Mouse (Mus musculus) adrenal gland, adult 18-20 months (tissue): Measurements from ENCODE around the gene Zdhhc18. TPM values are rescaled to one million over a fixed set of nuclear protein-coding genes. Genes with fewer than 3 reads are reported as not detected.
A peak's percentile ranks its signal among the peaks of the same experiment; 100 is the strongest.

Experiments used
- DNase-seq, 2 experiments: peaks; one replicate each; pipeline ENCODE4 v3.0.0; 2021 to 2022; ENCODE audit warnings: low spot score in 2 of 2
- long read RNA-seq, 2 experiments: library from polyadenylated mRNA; stranded (forward); transcript quantifications; one replicate each; pipeline ENCODE4 v2.0.0; 2021
- total RNA-seq, 2 experiments: library from RNA; stranded (reverse); gene quantifications; 1 replicate in 1 of 2; 2 replicates in 1 of 2; pipeline ENCODE4 v1.2.3; 2021

The Zdhhc18 gene
- total RNA-seq = 10 to 100 TPM; 19.6 to 34.5 TPM
- long read RNA-seq, experiment 1, full-length matches to known transcripts = 29 of 41 reads
- long read RNA-seq, experiment 1, partial matches to known transcripts = 3 of 41 reads
- long read RNA-seq, experiment 1, other reads (novel, unspliced or antisense) = 9 of 41 reads
- long read RNA-seq, experiment 2, full-length matches to known transcripts = 16 of 41 reads
- long read RNA-seq, experiment 2, partial matches to known transcripts = 11 of 41 reads
- long read RNA-seq, experiment 2, other reads (novel, unspliced or antisense) = 14 of 41 reads

- peak; percentile 71 to 82 for DNase-seq
Measured at GRCm38 (mm10) chr4:133649989-133650699, at the start of gene Zdhhc18. Zdhhc18 (minus strand) TSS chr4:133650154.

GRCm38 (mm10) chr4:133695363-133695762 lies 45.4 kb upstream of the Zdhhc18 start:
- DNase-seq = no peak

GRCm38 (mm10) chr4:133690252-133690651 lies 40.3 kb upstream of the Zdhhc18 start:
- no peak for DNase-seq

GRCm38 (mm10) chr4:133688417-133689067 lies 38.6 kb upstream of the Zdhhc18 start:
- no peak for DNase-seq

- DNase-seq = no peak
Measured at GRCm38 (mm10) chr4:133687126-133687525, 37.2 kb upstream of the Zdhhc18 start.

GRCm38 (mm10) chr4:133686512-133686911 lies 36.6 kb upstream of the Zdhhc18 start:
- no peak for DNase-seq

GRCm38 (mm10) chr4:133680206-133680786 lies 30.3 kb upstream of the Zdhhc18 start:
- DNase-seq = no peak

- DNase-seq = no peak
Measured at GRCm38 (mm10) chr4:133679629-133680028, 29.7 kb upstream of the Zdhhc18 start.

- no peak for DNase-seq
Measured at GRCm38 (mm10) chr4:133677266-133677665, 27.3 kb upstream of the Zdhhc18 start.

GRCm38 (mm10) chr4:133676189-133676588 lies 26.2 kb upstream of the Zdhhc18 start:
- DNase-seq = no peak

- peak; percentile 55 to 65 for DNase-seq
Measured at GRCm38 (mm10) chr4:133675594-133676016, 25.7 kb upstream of the Zdhhc18 start.

- no peak for DNase-seq
Measured at GRCm38 (mm10) chr4:133674331-133674695, 24.4 kb upstream of the Zdhhc18 start.

- DNase-seq = no peak
Measured at GRCm38 (mm10) chr4:133673666-133674330, 23.8 kb upstream of the Zdhhc18 start.

GRCm38 (mm10) chr4:133672845-133673647 lies 23.1 kb upstream of the Zdhhc18 start:
- no peak for DNase-seq

- peak; percentile 96 to 97 for DNase-seq
Measured at GRCm38 (mm10) chr4:133671881-133672844, 22.2 kb upstream of the Zdhhc18 start, which contains the start of gene Pigv. Pigv (minus strand) TSS chr4:133672647.

GRCm38 (mm10) chr4:133671184-133671880 lies 21.4 kb upstream of the Zdhhc18 start:
- peak; percentile 80 to 84 for DNase-seq

GRCm38 (mm10) chr4:133669652-133670210 lies 19.8 kb upstream of the Zdhhc18 start:
- DNase-seq = no peak

- DNase-seq = no peak
Measured at GRCm38 (mm10) chr4:133668537-133668936, 18.6 kb upstream of the Zdhhc18 start.
